Mouse (Mus musculus): ENCODE data around the gene Xpo5.

Gene Xpo5

GRCm38 (mm10) chr17:46253452-46254084 is 51.0 kb downstream of the Xpo5 start, which contains the start of gene Lrrc73:
Lrrc73 (plus strand) TSS chr17:46253531.
- in situ Hi-C loops (cut with MboI; ENCODE audit: unreplicated experiment in 2 of 2), result no loop called here

GRCm38 (mm10) chr17:46254106-46254505 is 51.5 kb downstream of the Xpo5 start:
- in situ Hi-C loops (cut with MboI; ENCODE audit: unreplicated experiment in 2 of 2), result no loop called here

GRCm38 (mm10) chr17:46255147-46255546 is 52.6 kb downstream of the Xpo5 start:
- in situ Hi-C loops (cut with MboI; ENCODE audit: unreplicated experiment in 2 of 2), result loop anchor here in 1 of 2 experiments (5.0 kb wide), 1 partner anchor 523 kb away; the partner anchor contains the start of gene 1600014C23Rik

GRCm38 (mm10) chr17:46258279-46259053 is 55.9 kb downstream of the Xpo5 start:
- in situ Hi-C loops (cut with MboI; ENCODE audit: unreplicated experiment in 2 of 2), result loop anchor here in 1 of 2 experiments (5.0 kb wide), 1 partner anchor 526 kb away; the partner anchor contains the start of gene 1600014C23Rik

- in situ Hi-C loops (cut with MboI; ENCODE audit: unreplicated experiment in 2 of 2), result loop anchor here in 1 of 2 experiments (5.0 to 10.0 kb wide), 2 partner anchors 245 to 527 kb away; partner anchors contain the start of gene 1600014C23Rik
Observed at GRCm38 (mm10) chr17:46259675-46260074, 57.1 kb downstream of the Xpo5 start.

- in situ Hi-C loops (cut with MboI; ENCODE audit: unreplicated experiment in 2 of 2), result loop anchor here in 1 of 2 experiments (10.0 kb wide), 1 partner anchor 243 kb away; no protein-coding TSS in a partner anchor
Observed at GRCm38 (mm10) chr17:46262201-46262694, 59.7 kb downstream of the Xpo5 start.

- in situ Hi-C loops (cut with MboI; ENCODE audit: unreplicated experiment in 2 of 2), result loop anchor here (5.0 to 10.0 kb wide), 3 partner anchors 37 to 239 kb away; no protein-coding TSS in a partner anchor
Observed at GRCm38 (mm10) chr17:46265502-46265901, 62.9 kb downstream of the Xpo5 start.

- in situ Hi-C loops (cut with MboI; ENCODE audit: unreplicated experiment in 2 of 2), result loop anchor here (5.0 to 10.0 kb wide), 3 partner anchors 36 to 239 kb away; no protein-coding TSS in a partner anchor
Observed at GRCm38 (mm10) chr17:46265918-46266618, 63.5 kb downstream of the Xpo5 start.

GRCm38 (mm10) chr17:46266986-46267385 is 64.4 kb downstream of the Xpo5 start:
- in situ Hi-C loops (cut with MboI; ENCODE audit: unreplicated experiment in 2 of 2), result loop anchor here (5.0 to 10.0 kb wide), 3 partner anchors 35 to 238 kb away; no protein-coding TSS in a partner anchor

- in situ Hi-C loops (cut with MboI; ENCODE audit: unreplicated experiment in 2 of 2), result loop anchor here (5.0 to 10.0 kb wide), 3 partner anchors 35 to 237 kb away; no protein-coding TSS in a partner anchor
Observed at GRCm38 (mm10) chr17:46267511-46267910, 64.9 kb downstream of the Xpo5 start.

- in situ Hi-C loops (cut with MboI; ENCODE audit: unreplicated experiment in 2 of 2), result loop anchor here (5.0 to 10.0 kb wide), 3 partner anchors 34 to 237 kb away; no protein-coding TSS in a partner anchor
Observed at GRCm38 (mm10) chr17:46268026-46268720, 65.6 kb downstream of the Xpo5 start.

- in situ Hi-C loops (cut with MboI; ENCODE audit: unreplicated experiment in 2 of 2), result loop anchor here (5.0 to 10.0 kb wide), 3 partner anchors 32 to 235 kb away; no protein-coding TSS in a partner anchor
Observed at GRCm38 (mm10) chr17:46269771-46270534, 67.4 kb downstream of the Xpo5 start.

GRCm38 (mm10) chr17:46272058-46272457 is 69.5 kb downstream of the Xpo5 start:
- in situ Hi-C loops (cut with MboI; ENCODE audit: unreplicated experiment in 2 of 2), result no loop called here

- in situ Hi-C loops (cut with MboI; ENCODE audit: unreplicated experiment in 2 of 2), result no loop called here
Observed at GRCm38 (mm10) chr17:46272675-46273074, 70.1 kb downstream of the Xpo5 start.

GRCm38 (mm10) chr17:46273803-46274236 is 71.2 kb downstream of the Xpo5 start:
- in situ Hi-C loops (cut with MboI; ENCODE audit: unreplicated experiment in 2 of 2), result no loop called here

GRCm38 (mm10) chr17:46274465-46274864 is 71.9 kb downstream of the Xpo5 start:
- in situ Hi-C loops (cut with MboI; ENCODE audit: unreplicated experiment in 2 of 2), result no loop called here

GRCm38 (mm10) chr17:46275034-46275433 is 72.5 kb downstream of the Xpo5 start:
- in situ Hi-C loops (cut with MboI; ENCODE audit: unreplicated experiment in 2 of 2), result loop anchor here in 1 of 2 experiments (25.0 kb wide), 1 partner anchor 538 kb away; the partner anchor contains the start of gene 1600014C23Rik

- in situ Hi-C loops (cut with MboI; ENCODE audit: unreplicated experiment in 2 of 2), result loop anchor here in 1 of 2 experiments (25.0 kb wide), 1 partner anchor 538 kb away; the partner anchor contains the start of gene 1600014C23Rik
Observed at GRCm38 (mm10) chr17:46275506-46275905, 72.9 kb downstream of the Xpo5 start.
